Mouse (Mus musculus) heart, adult 2 months (tissue): ENCODE data around the gene Elp4. TPM values are rescaled to one million over a fixed set of nuclear protein-coding genes. Genes with fewer than 3 reads are reported as not detected.

Experiments used
- DNase-seq, 2 experiments: peaks; one replicate each; pipeline ENCODE4 v3.0.0; 2021
- H3K27ac ChIP-seq: fragments of 200-600 bp; 2 replicates; pipeline ENCODE4 v1.8.1; 2022
- H3K27me3 ChIP-seq: fragments of 200-500 bp; 2 replicates; pipeline ENCODE4 v1.6.1; 2012; ENCODE audit warnings: mild to moderate bottlenecking, low read length, inconsistent platforms, mixed read lengths; ENCODE audit not compliant: control insufficient read depth, insufficient read depth
- H3K36me3 ChIP-seq: fragments of 200-500 bp; 2 replicates; pipeline ENCODE4 v1.6.1; 2012; ENCODE audit warnings: low read length, inconsistent platforms; ENCODE audit not compliant: control insufficient read depth, insufficient read depth
- H3K4me1 ChIP-seq: fragments of 200-500 bp; 2 replicates; pipeline ENCODE4 v1.6.1; 2011; ENCODE audit warnings: low read length; ENCODE audit not compliant: control insufficient read depth, insufficient read depth
- H3K4me3 ChIP-seq: fragments of 200-600 bp; 2 replicates; pipeline ENCODE4 v1.8.1; 2022
- H3K79me2 ChIP-seq: fragments of 200-500 bp; replicated peaks from 2 replicates; pipeline ENCODE4 v1.6.1; 2012; ENCODE audit warnings: mild to moderate bottlenecking, inconsistent platforms, low read length, moderate library complexity, mixed read lengths; ENCODE audit not compliant: control insufficient read depth, insufficient read depth
- H3K9ac ChIP-seq: fragments of 200-500 bp; 2 replicates; pipeline ENCODE4 v1.6.1; 2012; ENCODE audit warnings: low read depth, mild to moderate bottlenecking, control low read depth, inconsistent platforms, low read length, mixed read lengths
- CTCF ChIP-seq: fragments of 200-600 bp; IDR thresholded peaks from 2 replicates; pipeline ENCODE4 v1.8.1; 2022; ENCODE audit warnings: antibody characterized with exemption, mild to moderate bottlenecking, moderate library complexity
- EP300 ChIP-seq: fragments of 200-500 bp; IDR thresholded peaks from 2 replicates; pipeline ENCODE4 v1.6.1; 2011; ENCODE audit warnings: low read depth, low read length, control low read depth; ENCODE audit not compliant: insufficient read depth
- POLR2A ChIP-seq: fragments of 200-500 bp; IDR thresholded peaks from 2 replicates; pipeline ENCODE4 v1.6.1; 2011; ENCODE audit warnings: mild to moderate bottlenecking, low read depth, low read length, control low read depth; ENCODE audit not compliant: insufficient read depth
- WGBS: fragments of 180-500 bp; shearing (Covaris S2); methylation state at CpG from one replicate; pipeline ENCODE4 v1.1.7; 2018; 5-methylcytosine and 5-hydroxymethylcytosine counted together
- intact Hi-C: fragments of 180-260 bp; cut with DNase I; formaldehyde crosslinking; loops from one replicate; pipeline ENCODE4 v1.15.1; 2025
- polyA plus RNA-seq: library from polyadenylated mRNA; depleted of rRNA; stranded (reverse); fragments of >200 nt; gene quantifications from 2 replicates; pipeline ENCODE4 v1.2.3, GENCODE M21; 2012
- total RNA-seq, 2 experiments: library from RNA; stranded (reverse); gene quantifications; 2 replicates each; pipeline ENCODE4 v1.2.3; 2021

Gene Elp4
- total and polyA plus RNA-seq, 3 experiments = 2.1 to 12.3 (median 11.2) TPM

GRCm38 (mm10) chr2:105664996-105665395, 239.4 kb downstream of the Elp4 start:
- intact Hi-C loops = no loop called here

DNA sequence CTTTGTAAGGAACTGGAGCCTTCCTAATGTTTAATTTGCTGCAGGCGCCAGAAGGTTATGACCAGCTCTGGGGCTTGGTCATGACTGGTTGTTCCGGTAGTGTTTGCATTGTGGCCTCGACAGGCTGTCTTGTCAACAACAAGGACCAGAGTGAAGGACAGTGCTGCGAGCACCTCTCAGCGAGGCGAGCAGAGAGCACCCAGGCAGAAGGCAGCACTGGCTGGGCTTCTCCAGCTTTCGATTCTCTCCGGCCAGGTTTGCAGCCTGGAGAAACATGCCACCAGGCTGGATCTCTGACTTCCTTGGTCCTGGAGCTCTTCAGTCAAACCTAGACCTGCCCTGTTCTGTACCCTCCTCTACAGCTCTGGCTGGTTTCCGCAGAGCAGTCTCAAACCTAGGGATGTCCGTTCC, 241.3 kb downstream of the Elp4 start:
- Histone ChIP-seq H3K4me1 (no peaks in the 10 kb centered on the region), H3K79me2 (no peaks in the 10 kb centered on the region), H3K4me3 (no peak overlapping the region), H3K27me3 (peaks cover 41% of the 10 kb centered on the region), H3K27ac (no peak overlapping the region), H3K36me3 (no peaks in the 10 kb centered on the region), H3K9ac (no peak overlapping the region)
- WGBS = 7% methylated on average over 10 of the region's 10 CpGs
- intact Hi-C loops = no loop called here
- TF ChIP-seq CTCF (no peak), POLR2A (no peak), EP300 (no peak)
- no peak for DNase-seq

More at GRCm38 (mm10) chr2:105664996-105665395, 239.4 kb downstream of the Elp4 start:
- Histone ChIP-seq H3K79me2 (no peaks in the 10 kb centered on the region), H3K36me3 (no peaks in the 10 kb centered on the region), H3K4me1 (no peaks in the 10 kb centered on the region), H3K4me3 (no peak overlapping the region), H3K27me3 (peaks cover 41% of the 10 kb centered on the region), H3K9ac (no peak overlapping the region), H3K27ac (no peak overlapping the region)
- WGBS = 16% methylated on average over 5 of the region's 5 CpGs
- TF ChIP-seq CTCF (no peak), POLR2A (no peak), EP300 (no peak)
- DNase-seq = no peak

DNA sequence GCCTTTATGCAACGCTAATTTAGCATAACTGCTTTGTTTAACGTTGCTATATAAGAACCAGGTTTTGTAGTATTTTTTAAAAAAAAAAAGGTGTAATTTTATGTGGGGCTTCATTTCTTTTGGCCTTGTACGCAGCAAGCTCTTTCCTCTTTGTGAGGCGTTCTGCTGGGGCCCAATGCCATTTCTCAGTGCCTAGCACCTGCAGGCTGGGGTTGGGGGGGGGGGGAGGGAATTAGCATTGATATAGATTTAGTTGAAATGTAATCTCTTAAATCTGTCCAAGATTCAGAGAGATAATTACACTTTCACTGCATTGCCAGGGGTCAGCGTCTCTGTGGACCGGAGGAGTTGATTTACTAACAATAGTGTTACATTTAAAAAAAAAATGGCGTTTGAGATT, 241.8 kb downstream of the Elp4 start:
- no peak overlapping the region for H3K4me3 ChIP-seq
- 10% methylated on average over 7 of the region's 7 CpGs for WGBS
- DNase-seq = no peak
- H3K79me2 ChIP-seq = no peaks in the 10 kb centered on the region
- intact Hi-C loops = no loop called here
- H3K27ac ChIP-seq = no peak overlapping the region
- no peak overlapping the region for H3K9ac ChIP-seq
- no peaks in the 10 kb centered on the region for H3K4me1 ChIP-seq
- H3K36me3 ChIP-seq = no peaks in the 10 kb centered on the region
- peaks cover 38% of the 10 kb centered on the region for H3K27me3 ChIP-seq
- TF ChIP-seq CTCF (no peak), EP300 (no peak), POLR2A (no peak)

GRCm38 (mm10) chr2:105662121-105662520, 242.2 kb downstream of the Elp4 start:
- Histone ChIP-seq H3K4me1 (no peaks in the 10 kb centered on the region), H3K27me3 (peaks cover 35% of the 10 kb centered on the region), H3K4me3 (no peak overlapping the region), H3K79me2 (no peaks in the 10 kb centered on the region), H3K27ac (no peak overlapping the region), H3K36me3 (no peaks in the 10 kb centered on the region), H3K9ac (no peak overlapping the region)
- TF ChIP-seq CTCF = no peak
- no peak for TF ChIP-seq EP300
- no peak for TF ChIP-seq POLR2A
- DNase-seq = no peak
- intact Hi-C loops = no loop called here
- WGBS = 10% methylated on average over 16 of the region's 16 CpGs

DNA sequence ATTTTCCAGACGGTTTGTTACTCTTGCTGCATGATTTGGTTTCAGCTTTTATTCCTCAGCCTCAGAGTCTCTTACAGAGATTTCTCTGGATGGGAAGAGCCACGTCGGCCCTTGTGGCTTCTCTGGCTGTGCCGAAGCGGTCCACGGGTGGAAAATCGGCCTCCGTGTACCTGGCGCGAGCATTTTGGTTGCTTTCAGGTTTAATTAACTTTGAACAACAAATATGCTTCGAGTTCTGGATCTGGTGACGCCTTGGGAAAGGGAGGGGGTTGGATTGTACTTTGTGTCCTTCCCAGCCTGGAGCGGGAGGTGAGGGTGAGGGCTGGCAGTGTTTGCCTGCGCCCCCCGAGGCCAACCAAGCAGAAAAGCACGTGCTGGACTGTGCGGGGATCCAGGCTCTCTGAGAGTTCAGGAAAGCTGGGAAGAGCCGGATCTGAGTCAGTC, 242.7 kb downstream of the Elp4 start:
- no peak for DNase-seq
- Histone ChIP-seq H3K79me2 (no peaks in the 10 kb centered on the region), H3K4me3 (no peak overlapping the region), H3K27me3 (peaks cover 31% of the 10 kb centered on the region), H3K4me1 (no peaks in the 10 kb centered on the region), H3K36me3 (no peaks in the 10 kb centered on the region), H3K9ac (no peak overlapping the region), H3K27ac (no peak overlapping the region)
- no peak for TF ChIP-seq CTCF
- TF ChIP-seq POLR2A = no peak
- WGBS = 3% methylated on average over 18 of the region's 18 CpGs
- intact Hi-C loops = no loop called here

- intact Hi-C loops = no loop called here
- no peak overlapping the region for H3K4me3 ChIP-seq
These were observed 243.3 kb downstream of the Elp4 start for GRCm38 (mm10) chr2:105660874-105661622.

More at GRCm38 (mm10) chr2:105660874-105661622, 243.3 kb downstream of the Elp4 start:
- Histone ChIP-seq H3K9ac (no peak overlapping the region), H3K4me1 (no peaks in the 10 kb centered on the region), H3K27ac (no peak overlapping the region), H3K79me2 (no peaks in the 10 kb centered on the region), H3K36me3 (no peaks in the 10 kb centered on the region), H3K27me3 (peaks cover 29% of the 10 kb centered on the region)
- TF ChIP-seq POLR2A = no peak
- TF ChIP-seq CTCF = no peak
- no peak for TF ChIP-seq EP300
- no peak for DNase-seq
- 4% methylated on average over 26 of the region's 26 CpGs for WGBS
